Comparison of ENCODE assay signal across 7 mouse cellular contexts in genomic region chr11:29547752-29548503, GRCm38 (mm10). TPM values are rescaled to one million over a fixed set of nuclear protein-coding genes. Genes with fewer than 3 reads are reported as not detected.
DNase-seq lines count a peak whose midpoint lies in the region; ATAC-seq lines count a peak whose summit lies in the region.

Gene Clhc1 (plus strand): TSS chr11:29547950.
Gene Rps27a (minus strand): TSS chr11:29548109.

- peak within 1 kb of the TSS; percentile 91 for H3K9ac ChIP-seq in embryonic facial prominence, embryonic 11.5 days (replicated peaks; ENCODE audit: low read length)
- peak within 1 kb of the TSS; percentile 83 for H3K9ac ChIP-seq in midbrain, embryonic 13.5 days (replicated peaks)

- H3K9me3 ChIP-seq in embryonic facial prominence, embryonic 11.5 days (replicated peaks; ENCODE audit: control insufficient read depth, low read length): no peaks in the 10 kb centered on the region
- H3K9me3 ChIP-seq in limb, embryonic 10.5 days (replicated peaks): no peaks in the 10 kb centered on the region
- no peaks in the 10 kb centered on the region for H3K9me3 ChIP-seq in midbrain, embryonic 13.5 days

- ATAC-seq in embryonic facial prominence, embryonic 11.5 days (replicated peaks; ENCODE audit: insufficient number of reproducible peaks, low FRiP score, low TSS enrichment, low read depth): peak; percentile 98
- peak; percentile 84 for ATAC-seq in granulocyte monocyte progenitor cell, adult 5-6 weeks (replicated peaks; ENCODE audit: poor library complexity, severe bottlenecking)
- peak; percentile 99 for ATAC-seq in midbrain, embryonic 13.5 days

- peak within 1 kb of the TSS; percentile 76 for H3K4me3 ChIP-seq in embryonic facial prominence, embryonic 11.5 days (ENCODE audit: low read depth, low read length)
- H3K4me3 ChIP-seq in limb, embryonic 10.5 days: peak within 1 kb of the TSS; percentile 74
- peak within 1 kb of the TSS; percentile 73 for H3K4me3 ChIP-seq in midbrain, embryonic 13.5 days (replicated peaks)

- H3K4me2 ChIP-seq in embryonic facial prominence, embryonic 11.5 days (ENCODE audit: low read depth, low read length): peak within 1 kb of the TSS; percentile 58
- peak within 1 kb of the TSS; percentile 73 for H3K4me2 ChIP-seq in midbrain, embryonic 13.5 days (replicated peaks)

- DNase-seq in adrenal gland, postnatal 14 days: peak; percentile 96
- peak; percentile 90 for DNase-seq in embryonic facial prominence, embryonic 11.5 days (ENCODE audit: low spot score)
- peak; percentile 91 for DNase-seq in kidney, adult 11 months
- DNase-seq in limb, embryonic 10.5 days (ENCODE audit: low spot score): peak; percentile 90
- peak; percentile 94 for DNase-seq in spleen, adult 12 weeks (ENCODE audit: low spot score)

- peaks cover 9% of the 10 kb centered on the region; the same call in 1 of the 2 replicates for H3K36me3 ChIP-seq in embryonic facial prominence, embryonic 11.5 days (replicated peaks; ENCODE audit: control insufficient read depth, insufficient read depth, low read depth, low read length)
- H3K36me3 ChIP-seq in limb, embryonic 10.5 days: peaks cover 40% of the 10 kb centered on the region
- H3K36me3 ChIP-seq in midbrain, embryonic 13.5 days: peaks cover 31% of the 10 kb centered on the region

- no peaks in the 10 kb centered on the region for H3K27me3 ChIP-seq in embryonic facial prominence, embryonic 11.5 days (ENCODE audit: control insufficient read depth, insufficient read depth, low read length)
- H3K27me3 ChIP-seq in limb, embryonic 10.5 days (ENCODE audit: low read depth, poor library complexity, severe bottlenecking): no peaks in the 10 kb centered on the region
- H3K27me3 ChIP-seq in midbrain, embryonic 13.5 days: no peaks in the 10 kb centered on the region

- H3K4me1 ChIP-seq in embryonic facial prominence, embryonic 11.5 days (ENCODE audit: control insufficient read depth, insufficient read depth, low read length): no peaks in the 10 kb centered on the region; the same call in 1 of the 2 replicates
- H3K4me1 ChIP-seq in limb, embryonic 10.5 days: peaks cover 11% of the 10 kb centered on the region
- peaks cover 17% of the 10 kb centered on the region for H3K4me1 ChIP-seq in midbrain, embryonic 13.5 days (replicated peaks)

- H3K27ac ChIP-seq in embryonic facial prominence, embryonic 11.5 days (replicated peaks; ENCODE audit: low read depth, low read length): peak within 1 kb of the TSS; percentile 25
- peak within 1 kb of the TSS; percentile 95 for H3K27ac ChIP-seq in limb, embryonic 10.5 days
- peak within 1 kb of the TSS; percentile 77 for H3K27ac ChIP-seq in midbrain, embryonic 13.5 days

- WGBS in embryonic facial prominence, embryonic 11.5 days: under 1% methylated on average over 46 of the region's 46 CpGs
- under 1% methylated on average over 46 of the region's 46 CpGs for WGBS in limb, embryonic 10.5 days
- under 1% methylated on average over 46 of the region's 46 CpGs for WGBS in midbrain, embryonic 13.5 days

RNA-seq across cellular contexts. Expression of gene Clhc1, which starts in this region (rescaled TPM):
- total RNA-seq in adrenal gland, postnatal 14 days (2021): 0.26 and 0.30 TPM in 2 replicates
- not detected in 2 replicates for polyA plus RNA-seq in embryonic facial prominence, embryonic 11.5 days (2014; fragmentation: Nextera tagmentation; extraction: Ambion mirVana)
- total RNA-seq in granulocyte monocyte progenitor cell, adult 5-6 weeks (2014; fragmentation: Nextera tagmentation): 1.2 TPM in 1 of 2 replicates, not detected in the other
- total RNA-seq in granulocyte monocyte progenitor cell, adult 5-6 weeks (2017): 0.47 TPM in 1 of 2 replicates, not detected in the other
- polyA plus RNA-seq in limb, embryonic 10.5 days (2016; fragmentation: Nextera tagmentation; extraction: Ambion mirVana): 0.18 TPM in 1 of 2 replicates, not detected in the other
- polyA plus RNA-seq in midbrain, embryonic 13.5 days (2015; fragmentation: Nextera tagmentation; extraction: Ambion mirVana): 0.19 and 0.23 TPM in 2 replicates

RNA-seq across cellular contexts. Expression of gene Rps27a, which starts in this region (rescaled TPM):
- 758 and 928 TPM in 2 replicates for total RNA-seq in adrenal gland, postnatal 14 days (2021)
- polyA plus RNA-seq in embryonic facial prominence, embryonic 11.5 days (2014; fragmentation: Nextera tagmentation; extraction: Ambion mirVana): 1,205 and 1,236 TPM in 2 replicates
- total RNA-seq in granulocyte monocyte progenitor cell, adult 5-6 weeks (2014; fragmentation: Nextera tagmentation): 4,428 and 5,155 TPM in 2 replicates
- 1,402 and 1,539 TPM in 2 replicates for total RNA-seq in granulocyte monocyte progenitor cell, adult 5-6 weeks (2017)
- 1,063 and 1,282 TPM in 2 replicates for polyA plus RNA-seq in limb, embryonic 10.5 days (2016; fragmentation: Nextera tagmentation; extraction: Ambion mirVana)
- polyA plus RNA-seq in midbrain, embryonic 13.5 days (2015; fragmentation: Nextera tagmentation; extraction: Ambion mirVana): 678 and 696 TPM in 2 replicates

Comparison
In these comparisons a context has a peak if more than half of its experiments do, and no peak if none do; other contexts are left out.
1. Peak in every context shown above with its lines: DNase-seq, ATAC-seq, H3K4me3 ChIP-seq and H3K27ac ChIP-seq.
2. H3K27ac ChIP-seq: peak in every context shown above with its lines; median percentile 95 in limb, embryonic 10.5 days; 77 in midbrain, embryonic 13.5 days; 25 in embryonic facial prominence, embryonic 11.5 days.